Mouse (Mus musculus): ENCODE results near the gene Ccdc34.

The Ccdc34 gene

GRCm38 (mm10) chr2:110017616-110018505 lies at the start of gene Ccdc34:
Gene Ccdc34 (plus strand): TSS chr2:110017817.
- DNase-seq (ENCODE audit: low spot score in 2 of 2), result peak; percentile 85 to 92

GRCm38 (mm10) chr2:109969381-109969780 lies 48.2 kb upstream of the Ccdc34 start:
- DNase-seq (ENCODE audit: low spot score in 2 of 2), result no peak

GRCm38 (mm10) chr2:109969926-109970532 lies 47.6 kb upstream of the Ccdc34 start:
- DNase-seq (ENCODE audit: low spot score in 2 of 2), result no peak

DNA sequence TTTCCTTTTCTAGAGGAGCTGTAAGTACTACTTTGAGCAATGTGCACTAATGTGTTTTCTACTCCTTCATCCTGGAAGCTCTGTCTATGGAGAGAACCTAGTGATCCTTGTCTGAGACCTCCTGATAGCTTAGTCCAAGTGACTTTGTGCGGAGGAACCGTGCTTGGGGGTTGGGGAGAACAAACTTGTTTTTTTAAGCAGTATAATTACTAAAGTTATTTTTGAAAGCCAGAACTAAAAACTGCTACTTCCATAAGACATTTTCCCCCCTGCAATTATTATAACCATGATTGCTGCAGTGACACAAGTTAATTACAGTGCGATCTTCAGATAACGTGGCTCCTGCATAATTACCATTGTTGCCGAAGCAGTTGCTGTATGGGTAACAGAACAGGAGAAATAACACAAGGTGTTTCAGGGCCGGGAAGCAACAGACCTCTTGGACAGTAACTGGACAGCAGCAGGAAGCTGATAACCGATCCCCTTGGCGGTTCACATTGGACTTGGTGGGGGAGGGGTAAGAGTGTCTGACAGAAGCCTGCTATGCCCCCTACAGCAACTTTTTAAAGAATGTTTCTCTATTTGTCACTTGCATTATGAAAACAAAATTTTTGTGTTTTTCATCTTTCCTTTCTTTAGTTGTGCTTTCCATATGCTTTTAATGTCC lies 46.7 kb upstream of the Ccdc34 start:
- DNase-seq (ENCODE audit: low spot score in 2 of 2), result no peak

GRCm38 (mm10) chr2:109972310-109972709 lies 45.3 kb upstream of the Ccdc34 start:
- no peak for DNase-seq (ENCODE audit: low spot score in 2 of 2)

GRCm38 (mm10) chr2:109972922-109973321 lies 44.7 kb upstream of the Ccdc34 start:
- DNase-seq (ENCODE audit: low spot score in 2 of 2), result no peak

DNA sequence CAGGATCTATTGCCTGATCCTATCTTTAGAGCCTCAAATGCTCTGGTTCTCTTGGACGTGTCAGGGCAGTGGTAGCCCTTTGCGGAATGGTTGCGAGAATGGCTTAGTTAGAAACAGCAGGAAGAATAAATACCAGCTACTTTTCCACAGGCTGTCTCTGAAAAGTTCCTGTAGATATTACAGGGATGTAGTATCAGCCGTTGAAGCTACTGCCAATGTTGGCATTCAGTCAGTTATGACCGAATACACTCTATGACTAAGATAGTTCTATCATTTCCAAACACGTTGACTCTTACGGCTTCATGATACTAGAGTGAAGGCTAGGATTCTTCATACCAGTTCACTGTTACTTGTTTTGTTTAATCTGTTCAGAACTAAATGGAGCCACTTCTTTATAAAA lies 42.8 kb upstream of the Ccdc34 start:
- DNase-seq (ENCODE audit: low spot score in 2 of 2), result no peak

GRCm38 (mm10) chr2:109976181-109976580 lies 41.4 kb upstream of the Ccdc34 start:
- DNase-seq (ENCODE audit: low spot score in 2 of 2), result no peak

GRCm38 (mm10) chr2:109977322-109977721 lies 40.3 kb upstream of the Ccdc34 start:
- DNase-seq (ENCODE audit: low spot score in 2 of 2), result no peak

- peak in 1 of 2 experiments; percentile 18 for DNase-seq (ENCODE audit: low spot score in 2 of 2)
Measured at GRCm38 (mm10) chr2:109979209-109979608, 38.4 kb upstream of the Ccdc34 start.

DNA sequence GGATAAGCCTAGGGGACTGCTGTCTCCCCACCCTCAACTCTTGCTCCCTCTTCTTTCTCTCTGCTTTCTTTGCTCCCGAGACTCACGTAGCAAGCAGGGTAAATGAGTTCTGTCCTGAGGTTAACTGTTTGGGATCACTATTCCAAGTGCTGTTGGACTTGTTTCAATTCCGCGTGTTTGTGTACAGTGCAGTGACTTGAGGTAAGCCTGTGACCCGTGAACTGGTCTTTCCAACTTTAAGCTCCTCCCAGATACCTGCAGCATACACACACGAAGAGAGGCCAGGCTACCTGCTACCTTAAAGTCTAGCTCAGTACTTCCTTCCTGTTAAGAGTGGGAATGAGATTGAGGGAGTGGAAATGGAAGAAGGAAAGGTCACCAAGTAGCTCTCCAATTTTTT lies 34.2 kb upstream of the Ccdc34 start:
- no peak for DNase-seq (ENCODE audit: low spot score in 2 of 2)

GRCm38 (mm10) chr2:109984930-109985329 lies 32.7 kb upstream of the Ccdc34 start:
- DNase-seq (ENCODE audit: low spot score in 2 of 2), result no peak

- no peak for DNase-seq (ENCODE audit: low spot score in 2 of 2)
Measured at GRCm38 (mm10) chr2:109985560-109985959, 32.1 kb upstream of the Ccdc34 start.

GRCm38 (mm10) chr2:109986036-109986785 lies 31.4 kb upstream of the Ccdc34 start:
- no peak for DNase-seq (ENCODE audit: low spot score in 2 of 2)

GRCm38 (mm10) chr2:109987946-109988345 lies 29.7 kb upstream of the Ccdc34 start:
- DNase-seq (ENCODE audit: low spot score in 2 of 2), result no peak

- no peak for DNase-seq (ENCODE audit: low spot score in 2 of 2)
Measured at GRCm38 (mm10) chr2:109989196-109989595, 28.4 kb upstream of the Ccdc34 start.

DNA sequence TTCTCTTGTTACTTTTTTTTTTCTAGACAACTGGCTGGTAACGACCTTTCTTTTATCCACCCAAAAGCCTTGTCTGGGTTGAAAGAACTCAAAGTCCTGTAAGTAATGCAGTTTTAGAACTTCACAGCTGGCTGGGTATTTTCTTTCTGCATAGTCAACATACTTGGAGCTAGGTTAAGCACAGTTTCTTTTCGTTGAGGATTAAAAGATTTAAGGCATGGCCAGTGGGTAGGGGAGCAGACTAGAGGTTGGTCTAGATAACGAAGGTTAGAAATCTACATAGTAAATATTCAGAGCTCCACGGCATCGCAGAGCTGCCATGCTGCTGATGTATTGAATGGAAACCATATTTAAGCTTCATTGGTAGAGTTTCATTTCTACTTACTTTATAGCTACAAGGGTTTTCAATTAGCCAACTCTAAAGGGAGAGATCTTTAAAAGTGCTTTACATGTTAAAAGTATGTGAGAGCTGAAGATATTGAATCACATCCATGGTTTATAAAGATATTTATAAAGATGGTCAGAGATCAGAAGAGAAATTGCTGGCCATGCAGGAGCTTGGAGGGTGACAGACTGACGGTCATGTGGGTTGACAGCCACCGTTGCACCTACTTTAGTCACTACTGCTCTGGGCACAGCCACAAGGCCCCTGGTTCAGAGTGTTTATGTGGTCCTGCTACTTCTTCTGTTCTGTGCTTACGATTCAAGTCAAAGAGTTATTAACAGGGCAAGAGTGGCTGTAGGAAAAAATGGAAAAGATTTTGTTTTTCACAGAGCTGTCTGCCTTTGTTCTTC lies 27.7 kb upstream of the Ccdc34 start:
- DNase-seq (ENCODE audit: low spot score in 2 of 2), result no peak

DNA sequence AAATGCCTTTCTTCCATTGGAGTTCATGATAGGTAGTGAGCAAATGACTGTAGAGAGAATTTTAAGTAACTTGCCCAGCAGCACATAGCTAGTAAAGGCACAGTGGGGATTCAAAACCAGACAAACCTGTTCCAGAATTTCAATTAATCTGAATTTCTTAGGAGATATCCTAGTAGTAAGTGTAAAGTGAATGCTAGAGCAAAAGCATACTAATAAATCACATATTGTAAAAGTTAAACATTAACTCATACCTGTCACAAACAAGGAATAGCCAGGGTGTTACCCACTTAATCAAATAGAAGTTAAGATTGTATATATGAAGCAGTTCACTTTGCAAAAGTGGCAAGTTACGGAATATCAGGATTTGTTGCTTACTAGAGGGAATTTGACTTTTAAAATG lies 25.9 kb upstream of the Ccdc34 start:
- no peak for DNase-seq (ENCODE audit: low spot score in 2 of 2)

DNA sequence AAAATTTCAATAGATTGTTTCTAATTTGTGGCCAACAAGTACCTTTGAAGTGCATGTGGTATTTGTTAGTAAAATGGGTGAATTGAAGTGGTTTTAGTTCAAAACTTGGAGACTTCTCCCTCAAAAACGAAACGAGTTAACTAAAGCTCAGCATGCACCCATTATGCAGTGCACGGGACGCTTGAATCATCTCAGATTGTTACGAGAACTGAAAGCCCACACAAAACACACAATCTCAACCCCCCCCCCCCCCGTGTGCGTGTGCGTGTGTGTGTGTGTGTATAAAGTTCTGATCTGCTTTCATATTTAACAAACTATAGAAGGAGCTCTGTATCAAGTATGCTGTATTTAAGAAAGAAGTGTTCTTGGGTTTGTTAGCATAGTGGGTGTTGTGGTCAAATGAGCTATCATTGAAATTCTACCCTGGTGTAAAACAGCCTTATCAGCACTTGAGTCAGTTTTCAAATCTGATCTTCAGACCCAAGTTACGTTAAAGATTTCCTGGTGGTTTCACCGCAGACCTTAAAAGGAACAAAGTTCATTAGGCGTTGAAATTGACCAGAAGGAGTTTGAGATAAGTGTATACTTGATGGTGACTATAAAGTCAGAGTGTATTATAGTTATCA lies 25.1 kb upstream of the Ccdc34 start:
- no peak for DNase-seq (ENCODE audit: low spot score in 2 of 2)

GRCm38 (mm10) chr2:109993404-109993803 lies 24.2 kb upstream of the Ccdc34 start:
- no peak for DNase-seq (ENCODE audit: low spot score in 2 of 2)

GRCm38 (mm10) chr2:109995061-109995460 lies 22.6 kb upstream of the Ccdc34 start:
- no peak for DNase-seq (ENCODE audit: low spot score in 2 of 2)

Data from spleen, postnatal 10 days (tissue).